Mouse (Mus musculus) liver, embryonic 14.5 days (tissue): ENCODE data around the gene Zdhhc23. TPM values are rescaled to one million over a fixed set of nuclear protein-coding genes. Genes with fewer than 3 reads are reported as not detected.

Experiments
- ATAC-seq: fragments of 200-750 bp; cut with Nextera tagmentation; 2 replicates; pipeline ENCODE4 v1.8.0; 2017; ENCODE audit warnings: moderate number of reproducible peaks, mild to moderate bottlenecking, moderate library complexity; ENCODE audit not compliant: insufficient read depth
- DNase-seq, 3 experiments: peaks; one replicate each; pipeline ENCODE4 v3.0.0-alpha.2; 2012 to 2013; ENCODE audit warnings: low read depth in 3 of 3, low spot score in 3 of 3
- H3K27ac ChIP-seq: fragments of 300-500 bp; sonication (generic); 2 replicates; pipeline ENCODE4 v1.5.1; 2014; ENCODE audit warnings: moderate library complexity, mild to moderate bottlenecking, control low read depth, inconsistent platforms
- H3K27me3 ChIP-seq: fragments of 300-500 bp; sonication (generic); 2 replicates; pipeline ENCODE4 v1.6.1; 2014; ENCODE audit warnings: mild to moderate bottlenecking, low read length, moderate library complexity; ENCODE audit not compliant: control insufficient read depth, insufficient read depth
- H3K36me3 ChIP-seq: fragments of 300-500 bp; sonication (generic); replicated peaks from 2 replicates; pipeline ENCODE4 v1.6.1; 2014; ENCODE audit warnings: low read depth; ENCODE audit not compliant: control insufficient read depth, insufficient read depth
- H3K4me1 ChIP-seq, 2 experiments: fragments of 200-500 bp in 1 of 2; fragments of 300-500 bp in 1 of 2; sonication (generic) in 1 of 2; replicated peaks; 2 replicates each; pipeline ENCODE4 v1.6.1; 2012 to 2014; ENCODE audit warnings: antibody characterized with exemption in 1 of 2, inconsistent platforms in 1 of 2, low read length in 1 of 2; ENCODE audit not compliant: control insufficient read depth in 2 of 2, insufficient read depth in 2 of 2
- H3K4me2 ChIP-seq: fragments of 300-500 bp; sonication (generic); 2 replicates; pipeline ENCODE4 v1.6.1; 2014; ENCODE audit warnings: low read depth, mild to moderate bottlenecking, control low read depth, moderate library complexity
- H3K4me3 ChIP-seq, 2 experiments: fragments of 200-500 bp in 1 of 2; fragments of 300-500 bp in 1 of 2; sonication (generic) in 1 of 2; 2 replicates each; pipeline ENCODE4 v1.5.1; 2012 to 2014; ENCODE audit warnings: low read depth in 2 of 2, low read length in 2 of 2, mild to moderate bottlenecking in 2 of 2, control low read depth in 1 of 2, inconsistent platforms in 1 of 2, moderate library complexity in 1 of 2; ENCODE audit not compliant: insufficient read depth in 1 of 2
- H3K9ac ChIP-seq: fragments of 300-500 bp; sonication (generic); replicated peaks from 2 replicates; pipeline ENCODE4 v1.6.1; 2014; ENCODE audit warnings: mild to moderate bottlenecking, control low read depth, moderate library complexity
- H3K9me3 ChIP-seq: fragments of 300-500 bp; sonication (generic); 2 replicates; pipeline ENCODE4 v1.6.1; 2016; ENCODE audit warnings: low read length, mixed read lengths; ENCODE audit not compliant: control insufficient read depth
- CTCF ChIP-seq: IDR thresholded peaks from 2 replicates; pipeline ENCODE4 v1.5.1; 2016; ENCODE audit warnings: antibody characterized with exemption, low read depth, control low read depth
- EP300 ChIP-seq: IDR thresholded peaks from 2 replicates; pipeline ENCODE4 v1.6.1; 2016; ENCODE audit warnings: antibody characterized with exemption, low read depth
- WGBS: fragments of 180-500 bp; shearing (Covaris S2); extraction: QIAGEN DNeasy Blood & Tissue Kit; methylation state at CpG from one replicate; pipeline ENCODE4 v1.1.7; 2014; ENCODE audit not compliant: insufficient replicate concordance; 5-methylcytosine and 5-hydroxymethylcytosine counted together
- polyA plus RNA-seq, 2 experiments: library from polyadenylated mRNA; depleted of rRNA in 1 of 2; stranded (reverse) in 1 of 2; unstranded in 1 of 2; fragments of >200 nt; fragmentation: Nextera tagmentation in 1 of 2; extraction: Ambion mirVana in 1 of 2; gene quantifications; 2 replicates each; pipeline versions ENCODE4 v1.2.1 to v1.2.3; 2012 to 2014

The Zdhhc23 gene
- polyA plus RNA-seq (2012; rRNA removed) (0.22 and 0.25 TPM in 2 replicates), polyA plus RNA-seq (2014; fragmentation: Nextera tagmentation; extraction: Ambion mirVana) (0.16 and 0.20 TPM in 2 replicates)

DNA sequence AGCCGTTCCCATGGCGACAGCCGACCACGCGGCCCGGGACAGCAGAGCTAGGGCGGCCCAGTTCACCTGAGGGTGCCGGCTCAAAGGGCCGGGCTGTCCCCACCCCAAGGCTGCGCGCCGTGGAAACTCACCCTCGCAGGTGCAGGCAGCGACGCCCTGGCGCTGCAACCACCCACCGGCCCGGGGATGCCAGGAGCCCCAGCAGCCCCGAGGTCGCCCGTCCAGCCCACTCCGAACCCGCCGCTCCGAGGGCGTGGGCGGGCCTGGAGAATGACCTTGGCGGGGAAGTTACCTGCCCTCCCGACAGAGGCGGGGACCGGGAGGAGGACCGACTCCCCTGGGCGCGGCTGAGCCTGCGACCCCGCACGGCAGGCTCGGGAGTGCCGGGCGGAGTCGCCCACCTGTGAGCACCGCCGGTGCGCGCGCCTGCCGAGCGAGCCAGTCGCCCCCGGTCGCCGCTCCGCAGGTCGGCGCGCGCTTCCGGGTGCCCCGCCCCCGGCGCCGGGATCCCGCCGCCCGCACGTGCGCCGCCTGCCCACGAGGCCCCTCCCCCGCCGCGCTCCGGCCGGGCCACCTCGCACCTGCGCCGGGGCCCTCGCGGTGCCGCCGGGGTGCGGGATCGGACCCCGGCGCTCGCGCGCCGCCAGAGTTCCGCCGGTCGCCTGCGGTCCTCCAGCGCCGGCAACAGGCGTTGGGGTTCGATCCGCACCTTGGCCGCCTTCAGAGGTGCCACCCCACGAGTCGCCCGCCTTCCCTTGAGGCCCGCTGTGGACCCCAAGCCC lies at the start of gene Zdhhc23:
Zdhhc23 (minus strand) TSS at position 464 of the 782 bp plus-strand sequence.
- Histone ChIP-seq H3K4me3 (peak within 1 kb of the TSS; percentile 54 to 72), H3K27ac (no peak within 1 kb of the TSS), H3K9ac (peak within 1 kb of the TSS; percentile 27; the same call in 1 of the 2 replicates), H3K4me1 (no peaks in the 10 kb centered on the region), H3K27me3 (peaks cover 12% of the 10 kb centered on the region), H3K9me3 (no peaks in the 10 kb centered on the region), H3K4me2 (peak within 1 kb of the TSS; percentile 86), H3K36me3 (no peaks in the 10 kb centered on the region)
- no peak for TF ChIP-seq EP300
- TF ChIP-seq CTCF, result no peak
- under 1% methylated on average over 101 of the region's 103 CpGs for WGBS
- DNase-seq (no peak), ATAC-seq (peak; percentile 79)

DNA sequence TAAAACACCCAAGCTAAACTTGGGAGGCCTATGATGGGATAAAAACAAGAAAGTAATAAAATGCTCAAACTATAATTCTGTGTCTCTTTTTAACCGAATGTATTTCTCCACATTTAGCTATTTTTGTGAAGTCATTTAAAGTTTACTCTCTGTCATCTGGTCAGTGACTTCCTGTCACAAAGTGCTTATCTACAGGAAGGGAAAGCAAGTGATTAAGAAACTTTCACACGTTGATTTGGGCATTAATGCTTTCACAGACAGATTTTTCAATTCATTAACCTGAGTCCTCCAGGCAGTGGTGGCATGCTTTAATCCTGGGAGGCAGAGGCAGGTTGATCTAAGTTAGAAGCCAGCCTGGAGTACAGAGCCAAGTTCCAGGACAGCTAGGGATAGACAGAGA lies 49.7 kb upstream of the Zdhhc23 start:
- 3% methylated on average over 2 of the region's 2 CpGs for WGBS

DNA sequence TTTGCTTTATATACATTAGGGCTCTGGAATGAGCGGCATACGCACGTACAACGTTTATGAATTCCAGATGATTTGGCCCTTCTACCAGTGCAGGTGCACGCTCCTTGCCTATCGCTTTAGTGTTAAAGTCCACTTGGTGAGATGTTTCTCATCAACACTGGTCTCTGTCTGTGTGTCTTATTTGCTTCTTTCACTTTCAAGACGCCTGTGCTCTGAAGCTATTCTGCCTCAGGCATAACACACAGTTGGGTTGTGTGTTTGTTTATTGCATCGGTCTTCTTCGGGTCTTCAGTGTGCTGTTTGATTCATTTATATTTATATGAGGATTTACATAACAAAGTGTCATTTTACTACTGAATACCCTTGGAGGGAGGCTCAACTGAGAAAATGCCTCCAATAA lies 47.2 kb upstream of the Zdhhc23 start:
- Histone ChIP-seq H3K4me3 (no peak overlapping the region), H3K27ac (no peak overlapping the region), H3K27me3 (no peaks in the 10 kb centered on the region), H3K4me2 (no peak overlapping the region), H3K9me3 (no peaks in the 10 kb centered on the region), H3K4me1 (peaks cover 0 to 5% of the 10 kb centered on the region in 2 experiments; a peak in 3 of 4 replicates), H3K36me3 (no peaks in the 10 kb centered on the region), H3K9ac (no peak overlapping the region)
- TF ChIP-seq CTCF (no peak), EP300 (no peak)
- ATAC-seq (no peak), DNase-seq (no peak)
- 82% methylated on average over 9 of the region's 9 CpGs for WGBS

More for the DNA sequence above, 49.7 kb upstream of the Zdhhc23 start:
- DNase-seq, result no peak
- no peaks in the 10 kb centered on the region for H3K27me3 ChIP-seq
- H3K4me3 ChIP-seq, result no peak overlapping the region
- H3K4me1 ChIP-seq, result peaks cover 0 to 5% of the 10 kb centered on the region in 2 experiments; a peak in 3 of 4 replicates
- H3K9ac ChIP-seq, result no peak overlapping the region
- ATAC-seq, result no peak
- no peak overlapping the region for H3K27ac ChIP-seq
- H3K4me2 ChIP-seq, result no peak overlapping the region
- TF ChIP-seq CTCF (no peak), EP300 (no peak)
- no peaks in the 10 kb centered on the region for H3K36me3 ChIP-seq
- H3K9me3 ChIP-seq, result no peaks in the 10 kb centered on the region

DNA sequence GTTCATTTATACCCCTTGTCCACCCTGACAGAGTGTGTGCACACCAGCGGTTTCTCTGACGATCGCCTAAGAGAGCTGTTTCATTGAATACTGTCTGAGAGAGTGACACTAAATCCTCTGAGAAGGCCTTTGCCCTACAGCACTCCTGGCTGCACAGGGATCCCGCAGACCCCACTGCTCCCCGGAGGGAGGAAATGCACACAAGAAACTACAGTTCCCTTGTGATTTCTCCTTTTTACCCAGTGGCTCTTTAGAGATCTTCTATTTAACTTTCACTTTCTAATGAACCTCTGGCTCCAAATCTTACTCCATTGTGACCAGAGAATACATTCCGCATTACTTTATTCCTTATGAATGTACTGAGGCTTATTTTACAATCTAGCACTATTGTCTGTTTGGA lies 46.6 kb upstream of the Zdhhc23 start:
- H3K27ac ChIP-seq, result no peak overlapping the region
- 38% methylated on average over 6 of the region's 6 CpGs for whole genome bisulfite sequencing

DNA sequence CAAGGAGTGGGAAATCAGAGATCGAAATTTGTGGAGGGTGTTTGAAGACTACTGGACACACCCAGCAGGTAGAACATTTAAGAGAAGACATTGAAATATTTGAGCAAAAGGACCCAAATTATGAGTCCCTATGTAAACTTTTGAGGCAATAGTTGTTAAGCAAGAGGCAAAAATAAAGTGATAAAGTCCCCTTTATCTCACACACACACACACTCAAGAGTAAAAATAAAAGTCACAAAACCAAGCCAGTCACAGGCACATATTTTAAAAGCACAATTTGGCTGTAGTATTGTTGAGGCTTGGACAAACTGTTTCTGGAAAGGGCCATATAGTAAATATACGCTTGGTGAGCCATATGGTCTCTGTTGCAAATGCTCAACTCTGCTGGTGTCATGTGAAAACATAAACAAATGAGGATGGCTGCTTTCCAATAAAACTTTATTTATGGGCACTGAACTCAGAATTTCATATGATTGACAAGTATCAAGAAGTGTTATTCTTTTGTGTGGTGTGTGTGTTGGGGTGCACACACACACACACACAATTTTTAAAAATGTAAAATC lies 39.5 kb upstream of the Zdhhc23 start:
- H3K36me3 ChIP-seq, result no peaks in the 10 kb centered on the region
- no peaks in the 10 kb centered on the region for H3K9me3 ChIP-seq
- WGBS, result 33% methylated on average over 2 of the region's 2 CpGs
- H3K27ac ChIP-seq, result peak overlapping the region; percentile 82
- H3K4me2 ChIP-seq, result peak overlapping the region; percentile 68
- H3K4me3 ChIP-seq, result peak overlapping the region in 1 of 2 experiments; percentile 35; a peak in 1 of 4 replicates
- TF ChIP-seq EP300, result no peak
- TF ChIP-seq CTCF, result no peak
- H3K27me3 ChIP-seq, result no peaks in the 10 kb centered on the region
- ATAC-seq (no peak), DNase-seq (no peak)
- peaks cover 30 to 33% of the 10 kb centered on the region in 2 experiments for H3K4me1 ChIP-seq
- H3K9ac ChIP-seq, result peak overlapping the region; percentile 48

More for the DNA sequence above, 46.6 kb upstream of the Zdhhc23 start:
- H3K36me3 ChIP-seq, result no peaks in the 10 kb centered on the region
- H3K4me3 ChIP-seq, result no peak overlapping the region
- H3K27me3 ChIP-seq, result no peaks in the 10 kb centered on the region
- peaks cover 0 to 5% of the 10 kb centered on the region in 2 experiments; a peak in 3 of 4 replicates for H3K4me1 ChIP-seq
- no peak for TF ChIP-seq EP300
- TF ChIP-seq CTCF, result no peak
- no peaks in the 10 kb centered on the region for H3K9me3 ChIP-seq
- DNase-seq (no peak), ATAC-seq (no peak)
- H3K4me2 ChIP-seq, result no peak overlapping the region
- no peak overlapping the region for H3K9ac ChIP-seq
